Mouse (Mus musculus) G1E (cell line): ENCODE measurements around the gene Diablo.

Experiments
- CTCF ChIP-seq: IDR thresholded peaks from 2 replicates; pipeline ENCODE4 v1.5.1; 2012; ENCODE audit warnings: low read depth, low read length, inconsistent platforms, mixed read lengths
- GATA1 ChIP-seq: IDR thresholded peaks from 2 replicates; pipeline ENCODE4 v1.6.1; 2012; ENCODE audit warnings: borderline replicate concordance, low read length, inconsistent platforms, mixed read lengths

DNA sequence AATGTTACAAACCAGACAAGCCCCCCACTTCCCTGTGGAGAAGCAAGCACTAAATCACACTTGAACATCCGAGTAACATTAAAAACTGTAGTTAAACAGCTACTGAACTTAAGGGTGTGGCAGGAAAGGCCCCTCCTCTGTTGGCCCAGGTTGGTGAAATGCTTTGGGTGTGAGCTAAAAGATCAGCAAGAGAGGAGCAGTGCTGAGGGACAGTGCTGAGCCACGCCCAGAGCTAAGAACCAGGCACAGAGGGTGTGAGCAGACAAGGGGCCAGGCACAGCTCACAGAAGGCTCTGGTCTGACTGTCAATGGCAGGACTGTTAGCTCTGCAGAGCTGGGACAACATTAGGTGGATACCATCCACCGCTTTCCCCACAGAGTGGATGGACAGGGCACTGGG is 11.9 kb downstream of the Diablo start:
- no peak for TF ChIP-seq GATA1
- no peak for TF ChIP-seq CTCF
